Mouse (Mus musculus) urinary bladder, adult 2 months (tissue): Measurements from ENCODE around the gene Ensa. TPM values are rescaled to one million over a fixed set of nuclear protein-coding genes. Genes with fewer than 3 reads are reported as not detected.
"Not testable (repeated sequence)": the region's sequence is repeated elsewhere in the genome, so short reads cannot be mapped to it uniquely, and the experiment has no call there.

Experiments used
- DNase-seq: peaks from one replicate; pipeline ENCODE4 v3.0.0; 2022; ENCODE audit warnings: low spot score
- polyA plus RNA-seq: library from polyadenylated mRNA; depleted of rRNA; stranded (reverse); fragments of >200 nt; gene quantifications from 2 replicates; pipeline ENCODE4 v1.2.3, GENCODE M21; 2012

Ensa gene
- polyA plus RNA-seq, 1 experiment, result 31.6 TPM

GRCm38 (mm10) chr3:95662724-95663449 lies 38.1 kb downstream of the Ensa start:
- DNase-seq, result no peak

GRCm38 (mm10) chr3:95663486-95663885 lies 38.7 kb downstream of the Ensa start:
- no peak for DNase-seq

- no peak for DNase-seq
These were observed 39.3 kb downstream of the Ensa start for GRCm38 (mm10) chr3:95663969-95664608.

GRCm38 (mm10) chr3:95664940-95665352 lies 40.2 kb downstream of the Ensa start:
- no peak for DNase-seq

GRCm38 (mm10) chr3:95666124-95666844 lies 41.5 kb downstream of the Ensa start:
- DNase-seq, result no peak

- DNase-seq, result no peak
These were observed 42.7 kb downstream of the Ensa start for GRCm38 (mm10) chr3:95667521-95667920.

- peak; percentile 38 for DNase-seq
These were observed 43.2 kb downstream of the Ensa start for GRCm38 (mm10) chr3:95668026-95668425.

GRCm38 (mm10) chr3:95668589-95669308 lies 44.0 kb downstream of the Ensa start:
- peak; percentile 25 for DNase-seq

- DNase-seq, result no peak
These were observed 44.5 kb downstream of the Ensa start for GRCm38 (mm10) chr3:95669309-95669665.

- DNase-seq, result not testable (repeated sequence)
These were observed 45.6 kb downstream of the Ensa start for GRCm38 (mm10) chr3:95670419-95670818.

- DNase-seq, result peak; percentile 17
These were observed 46.4 kb downstream of the Ensa start for GRCm38 (mm10) chr3:95671201-95671600.

- DNase-seq, result no peak
These were observed 47.7 kb downstream of the Ensa start for GRCm38 (mm10) chr3:95672461-95672860.

GRCm38 (mm10) chr3:95672861-95673706 lies 48.3 kb downstream of the Ensa start:
- no peak for DNase-seq

- DNase-seq, result no peak
These were observed 49.0 kb downstream of the Ensa start for GRCm38 (mm10) chr3:95673707-95674211.

GRCm38 (mm10) chr3:95674236-95674635 lies 49.4 kb downstream of the Ensa start:
- DNase-seq, result no peak

- no peak for DNase-seq
These were observed 50.0 kb downstream of the Ensa start for GRCm38 (mm10) chr3:95674812-95675211.

GRCm38 (mm10) chr3:95675301-95676092 lies 50.7 kb downstream of the Ensa start:
- DNase-seq, result no peak

- DNase-seq, result peak; percentile 72
These were observed 52.1 kb downstream of the Ensa start for GRCm38 (mm10) chr3:95676745-95677419.

- no peak for DNase-seq
These were observed 52.8 kb downstream of the Ensa start for GRCm38 (mm10) chr3:95677420-95678090.
